Mouse (Mus musculus): Measurements from ENCODE around the gene Slc44a5. TPM values are rescaled to one million over a fixed set of nuclear protein-coding genes. Genes with fewer than 3 reads are reported as not detected.

Slc44a5 gene
- polyA plus RNA-seq, 1 experiment: not detected

DNA sequence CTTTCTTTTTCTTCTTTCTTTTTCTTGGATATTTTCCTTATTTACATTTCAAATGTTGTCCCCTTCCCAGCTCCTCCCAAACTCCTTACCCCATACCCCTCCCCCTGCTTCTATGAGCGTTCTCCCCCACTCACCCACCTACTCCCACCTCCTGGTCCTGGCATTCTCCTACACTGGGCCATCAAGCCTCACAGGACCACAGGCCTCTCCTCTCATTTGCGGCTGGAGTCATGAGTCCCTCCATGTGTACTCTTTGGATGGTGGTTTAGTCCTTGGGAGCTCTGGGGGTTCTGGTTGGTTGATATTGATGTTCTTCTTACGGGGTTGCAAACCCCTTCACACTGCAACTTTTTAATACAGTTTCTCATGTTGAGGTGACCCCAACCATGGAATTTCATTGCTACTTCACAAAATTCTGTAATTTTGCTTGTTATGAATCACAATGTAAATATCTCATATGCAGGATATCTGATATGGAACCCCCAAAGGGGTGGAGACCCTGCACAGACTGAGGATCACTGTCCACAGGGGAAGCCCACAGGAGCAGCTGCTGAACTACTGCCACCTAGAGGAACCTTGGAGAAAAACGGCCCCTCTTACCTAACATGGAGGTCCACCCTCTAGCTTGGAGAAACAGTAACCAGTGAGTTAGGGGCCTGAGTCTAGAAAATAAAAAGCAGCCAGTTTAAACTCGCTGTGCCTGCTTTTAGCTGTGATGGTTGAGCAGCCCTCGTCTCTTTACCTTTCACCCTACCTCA lies 11.4 kb upstream of the Slc44a5 start:
- TF ChIP-seq CTCF (IDR thresholded peaks at IDR 0.05; ENCODE audit: insufficient read depth, low read length): peak; percentile 64
- TF ChIP-seq POLR2A (IDR thresholded peaks at IDR 0.05; ENCODE audit: borderline replicate concordance, extremely low read depth, low read depth, low read length): no peak
- H3K4me1 ChIP-seq (ENCODE audit: control insufficient read depth, insufficient read depth, low read length): no peaks in the 10 kb centered on the region
- no peak overlapping the region for H3K4me3 ChIP-seq (replicated peaks; ENCODE audit: extremely low read depth, low read depth, low read length)
- DNase-seq: no peak
- WGBS: 72% methylated on average over 6 of the region's 6 CpGs

DNA sequence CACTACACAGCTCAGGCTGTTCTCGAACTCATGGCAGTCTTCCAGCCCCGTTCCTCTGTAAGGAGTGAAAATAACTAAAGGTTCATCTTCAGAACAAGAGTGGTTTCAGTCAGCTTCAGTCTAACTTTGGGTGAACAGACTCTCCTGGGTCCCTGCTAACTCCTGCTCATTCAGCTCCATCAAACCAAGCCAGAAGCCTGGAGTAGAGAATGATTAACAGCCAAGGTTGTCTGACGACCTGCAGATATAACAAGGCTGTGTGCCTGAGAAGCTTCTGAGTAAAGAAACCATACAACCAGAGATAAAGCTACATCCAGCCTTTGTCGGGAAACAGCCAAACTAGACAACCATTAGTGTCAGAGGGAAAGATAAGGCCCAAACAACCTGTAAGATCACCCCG lies 5.8 kb upstream of the Slc44a5 start:
- no peak for DNase-seq
- Histone ChIP-seq H3K4me1 (ENCODE audit: control insufficient read depth, insufficient read depth, low read length) (no peaks in the 10 kb centered on the region), H3K4me3 (replicated peaks; ENCODE audit: extremely low read depth, low read depth, low read length) (no peak overlapping the region)
- TF ChIP-seq POLR2A (IDR thresholded peaks at IDR 0.05; ENCODE audit: borderline replicate concordance, extremely low read depth, low read depth, low read length) (no peak), CTCF (IDR thresholded peaks at IDR 0.05; ENCODE audit: insufficient read depth, low read length) (no peak)
- 66% methylated on average over 5 of the region's 5 CpGs for WGBS

- TF ChIP-seq POLR2A (IDR thresholded peaks at IDR 0.05; ENCODE audit: borderline replicate concordance, extremely low read depth, low read depth, low read length): no peak
- no peak for TF ChIP-seq CTCF (IDR thresholded peaks at IDR 0.05; ENCODE audit: insufficient read depth, low read length)
- no peak overlapping the region for H3K4me3 ChIP-seq (replicated peaks; ENCODE audit: extremely low read depth, low read depth, low read length)
- WGBS: 49% methylated on average over 4 of the region's 4 CpGs
- no peak for DNase-seq
- no peaks in the 10 kb centered on the region for H3K4me1 ChIP-seq (ENCODE audit: control insufficient read depth, insufficient read depth, low read length)
Measured at GRCm38 (mm10) chr3:153968549-153968948, 4.7 kb upstream of the Slc44a5 start.

DNA sequence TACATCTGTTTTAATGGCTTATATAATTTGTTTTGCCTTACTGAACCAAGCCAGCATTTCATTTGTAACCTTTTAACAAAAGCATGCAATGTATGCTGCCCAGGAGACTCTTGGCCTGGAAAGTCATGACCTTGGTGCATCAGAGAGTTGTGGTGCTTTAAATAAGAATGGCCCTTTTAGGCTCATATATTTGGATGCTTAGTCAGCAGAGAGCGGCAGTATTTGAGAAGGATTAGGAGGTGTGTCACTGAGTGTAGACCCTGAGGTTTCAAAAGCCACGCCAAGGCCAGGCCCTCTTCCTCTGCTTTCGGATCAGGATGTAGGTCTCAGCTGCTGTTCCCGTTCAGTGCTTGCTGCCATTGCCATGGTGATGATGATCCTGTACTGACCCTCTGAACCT lies 3.8 kb upstream of the Slc44a5 start:
- H3K4me3 ChIP-seq (replicated peaks; ENCODE audit: extremely low read depth, low read depth, low read length): no peak overlapping the region
- 79% methylated on average over 4 of the region's 4 CpGs for WGBS
- no peak for TF ChIP-seq POLR2A (IDR thresholded peaks at IDR 0.05; ENCODE audit: borderline replicate concordance, extremely low read depth, low read depth, low read length)
- no peak for DNase-seq
- no peaks in the 10 kb centered on the region for H3K4me1 ChIP-seq (ENCODE audit: control insufficient read depth, insufficient read depth, low read length)

- 8% methylated on average over 21 of the region's 21 CpGs for WGBS
- TF ChIP-seq POLR2A (IDR thresholded peaks at IDR 0.05; ENCODE audit: borderline replicate concordance, extremely low read depth, low read depth, low read length): no peak
- TF ChIP-seq CTCF (IDR thresholded peaks at IDR 0.05; ENCODE audit: insufficient read depth, low read length): no peak
Measured at GRCm38 (mm10) chr3:153973949-153974760, 919 bp downstream of the Slc44a5 start.

DNA sequence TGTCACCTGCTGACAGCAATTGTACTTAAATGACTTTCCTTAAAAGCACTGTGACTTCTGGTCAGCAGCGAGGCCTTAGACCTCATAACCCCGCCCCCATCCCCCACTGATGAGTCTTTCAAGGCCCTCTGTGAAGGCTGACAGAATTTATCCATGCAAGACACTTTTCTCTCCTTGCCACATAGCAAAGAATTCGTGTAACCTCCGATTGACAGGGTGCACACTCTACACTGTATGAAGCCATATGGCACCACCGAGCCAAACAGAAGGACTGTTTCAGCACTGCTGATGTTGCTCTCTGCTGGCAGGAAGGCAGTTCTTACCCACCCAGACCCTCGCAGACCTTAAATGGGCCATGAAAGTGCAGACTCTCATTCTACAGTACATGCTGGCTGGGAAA lies 1.8 kb downstream of the Slc44a5 start:
- WGBS: 14% methylated on average over 6 of the region's 6 CpGs
- TF ChIP-seq CTCF (IDR thresholded peaks at IDR 0.05; ENCODE audit: insufficient read depth, low read length) (no peak), POLR2A (IDR thresholded peaks at IDR 0.05; ENCODE audit: borderline replicate concordance, extremely low read depth, low read depth, low read length) (no peak)
- H3K4me3 ChIP-seq (replicated peaks; ENCODE audit: extremely low read depth, low read depth, low read length): no peak overlapping the region
- H3K4me1 ChIP-seq (ENCODE audit: control insufficient read depth, insufficient read depth, low read length): no peaks in the 10 kb centered on the region
- DNase-seq: no peak

More at GRCm38 (mm10) chr3:153973949-153974760, 919 bp downstream of the Slc44a5 start:
- Histone ChIP-seq H3K4me3 (replicated peaks; ENCODE audit: extremely low read depth, low read depth, low read length) (no peak overlapping the region), H3K4me1 (ENCODE audit: control insufficient read depth, insufficient read depth, low read length) (no peaks in the 10 kb centered on the region)
- no peak for DNase-seq

DNA sequence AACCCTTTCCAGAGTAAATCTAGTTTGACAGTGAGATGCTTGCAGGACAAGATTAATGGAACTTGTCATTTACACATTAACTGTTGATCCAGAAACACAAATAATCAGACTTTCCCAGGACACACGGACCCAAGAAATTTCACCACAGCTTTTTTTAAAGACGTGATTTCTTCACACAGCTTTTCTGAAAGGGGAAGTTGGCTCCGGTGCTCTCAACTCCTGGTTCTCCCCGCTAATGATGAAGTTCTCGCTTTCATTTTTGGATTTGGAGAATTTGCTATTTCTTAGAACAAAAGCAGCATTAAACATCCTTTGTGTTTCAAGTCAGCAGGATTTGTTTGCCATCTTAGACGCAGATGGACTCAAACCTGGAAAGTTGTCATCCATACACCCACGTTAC lies 2.6 kb downstream of the Slc44a5 start:
- Histone ChIP-seq H3K4me1 (ENCODE audit: control insufficient read depth, insufficient read depth, low read length) (no peaks in the 10 kb centered on the region), H3K4me3 (replicated peaks; ENCODE audit: extremely low read depth, low read depth, low read length) (no peak overlapping the region)
- no peak for DNase-seq
- no peak for TF ChIP-seq CTCF (IDR thresholded peaks at IDR 0.05; ENCODE audit: insufficient read depth, low read length)
- no peak for TF ChIP-seq POLR2A (IDR thresholded peaks at IDR 0.05; ENCODE audit: borderline replicate concordance, extremely low read depth, low read depth, low read length)
- 63% methylated on average over 7 of the region's 7 CpGs for WGBS

DNA sequence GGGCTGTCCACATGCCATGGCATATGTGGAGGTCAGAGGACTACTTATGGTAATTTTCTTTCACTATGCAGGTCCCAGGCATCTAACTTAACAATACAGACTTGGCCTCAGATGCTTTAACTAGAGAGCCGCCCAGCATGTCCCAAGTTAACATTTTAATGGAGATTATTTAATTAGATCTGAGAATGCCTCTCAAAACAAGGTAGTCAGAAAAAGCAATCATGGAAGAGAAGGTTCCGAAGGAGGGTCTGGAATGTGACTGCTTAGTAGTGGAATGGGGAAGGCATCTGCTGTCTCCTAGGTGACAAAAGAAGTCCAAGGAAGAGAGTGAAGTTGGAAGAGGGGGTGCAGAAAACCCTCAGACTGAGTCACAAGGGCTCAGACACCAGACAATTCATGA lies 7.4 kb downstream of the Slc44a5 start:
- TF ChIP-seq CTCF (IDR thresholded peaks at IDR 0.05; ENCODE audit: insufficient read depth, low read length) (no peak), POLR2A (IDR thresholded peaks at IDR 0.05; ENCODE audit: borderline replicate concordance, extremely low read depth, low read depth, low read length) (no peak)
- no peak overlapping the region for H3K4me3 ChIP-seq (replicated peaks; ENCODE audit: extremely low read depth, low read depth, low read length)
- no peaks in the 10 kb centered on the region for H3K4me1 ChIP-seq (ENCODE audit: control insufficient read depth, insufficient read depth, low read length)
- DNase-seq: no peak
- WGBS: 71% methylated on average over 2 of the region's 2 CpGs

DNA sequence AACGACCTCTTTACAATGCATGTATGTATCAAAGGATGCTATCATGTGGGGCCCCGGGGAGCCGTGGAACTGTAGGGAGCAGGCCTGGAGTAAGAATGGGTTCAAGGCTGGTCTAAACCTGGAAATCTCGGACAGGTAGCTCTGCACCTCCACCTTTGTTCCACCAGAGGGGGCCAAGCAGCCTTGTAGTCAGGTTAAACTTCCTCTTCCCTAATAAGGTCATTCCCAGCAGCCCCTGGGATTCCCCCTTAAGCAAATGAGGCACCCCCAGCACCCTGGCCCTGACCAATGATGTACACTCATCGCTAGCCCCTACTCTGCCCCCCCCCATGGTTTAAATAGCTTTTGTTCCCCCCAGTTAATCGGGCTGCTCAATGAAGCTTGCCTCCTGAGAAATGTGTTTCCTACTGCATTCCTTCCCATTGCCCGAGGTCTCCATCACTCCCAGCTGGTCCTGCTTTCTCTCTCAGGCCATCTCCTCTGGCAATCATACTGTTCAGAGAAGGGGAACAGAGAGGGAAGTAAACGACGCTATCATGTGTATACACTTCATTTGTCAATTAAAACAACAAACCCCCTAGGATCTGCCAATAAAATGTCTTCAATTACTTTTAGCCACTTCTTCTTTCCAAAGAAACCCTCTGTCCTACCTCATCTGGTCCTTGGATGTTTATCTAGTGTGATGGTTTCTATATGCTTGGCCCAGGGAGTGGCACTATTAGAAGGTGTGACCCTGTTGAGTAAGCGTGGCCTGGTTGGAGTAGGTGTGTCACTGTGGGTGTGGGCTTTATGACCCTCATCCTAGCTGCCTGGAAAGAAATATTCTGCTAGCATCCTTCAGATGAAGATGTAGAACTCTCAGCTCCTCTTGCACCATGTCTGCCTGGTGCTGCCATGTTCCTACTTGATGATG lies 11.4 kb downstream of the Slc44a5 start:
- 51% methylated on average over 10 of the region's 10 CpGs for WGBS
- no peak for TF ChIP-seq POLR2A (IDR thresholded peaks at IDR 0.05; ENCODE audit: borderline replicate concordance, extremely low read depth, low read depth, low read length)
- peak; percentile 46 for TF ChIP-seq CTCF (IDR thresholded peaks at IDR 0.05; ENCODE audit: insufficient read depth, low read length)
- H3K4me3 ChIP-seq (replicated peaks; ENCODE audit: extremely low read depth, low read depth, low read length): no peak overlapping the region
- DNase-seq: no peak
- no peaks in the 10 kb centered on the region for H3K4me1 ChIP-seq (ENCODE audit: control insufficient read depth, insufficient read depth, low read length)
